Mouse (Mus musculus) small intestine, adult 2 months (tissue): ENCODE measurements around the gene Abhd16a.

ENCODE experiments used
- CTCF ChIP-seq: fragments of 200-500 bp; IDR thresholded peaks from 2 replicates; pipeline ENCODE4 v1.5.1; 2012; ENCODE audit warnings: low read depth, mild to moderate bottlenecking, control low read depth, inconsistent platforms, low read length, moderate library complexity, mixed read lengths; ENCODE audit not compliant: insufficient replicate concordance, insufficient read length; ENCODE audit errors: extremely low read depth
- POLR2A ChIP-seq: fragments of 200-500 bp; IDR thresholded peaks from 2 replicates; pipeline ENCODE4 v1.6.1; 2012; ENCODE audit warnings: low read depth, mild to moderate bottlenecking, control low read depth, inconsistent platforms, low read length, moderate library complexity

GRCm38 (mm10) chr17:35079778-35080177 is 9.3 kb upstream of the Abhd16a start:
- no peak for TF ChIP-seq CTCF
- no peak; the same call in 1 of the 2 replicates for TF ChIP-seq POLR2A
